Mouse (Mus musculus) heart, adult 2 months (tissue): ENCODE results near the gene Eif3c. TPM values are rescaled to one million over a fixed set of nuclear protein-coding genes. Genes with fewer than 3 reads are reported as not detected.

Experiments used
- DNase-seq, 2 experiments: peaks; one replicate each; pipeline ENCODE4 v3.0.0; 2021
- H3K27ac ChIP-seq: fragments of 200-600 bp; 2 replicates; pipeline ENCODE4 v1.8.1; 2022
- H3K27me3 ChIP-seq: fragments of 200-500 bp; 2 replicates; pipeline ENCODE4 v1.6.1; 2012; ENCODE audit warnings: mild to moderate bottlenecking, low read length, inconsistent platforms, mixed read lengths; ENCODE audit not compliant: control insufficient read depth, insufficient read depth
- H3K36me3 ChIP-seq: fragments of 200-500 bp; 2 replicates; pipeline ENCODE4 v1.6.1; 2012; ENCODE audit warnings: low read length, inconsistent platforms; ENCODE audit not compliant: control insufficient read depth, insufficient read depth
- H3K4me1 ChIP-seq: fragments of 200-500 bp; 2 replicates; pipeline ENCODE4 v1.6.1; 2011; ENCODE audit warnings: low read length; ENCODE audit not compliant: control insufficient read depth, insufficient read depth
- H3K4me3 ChIP-seq: fragments of 200-600 bp; 2 replicates; pipeline ENCODE4 v1.8.1; 2022
- H3K79me2 ChIP-seq: fragments of 200-500 bp; replicated peaks from 2 replicates; pipeline ENCODE4 v1.6.1; 2012; ENCODE audit warnings: mild to moderate bottlenecking, inconsistent platforms, low read length, moderate library complexity, mixed read lengths; ENCODE audit not compliant: control insufficient read depth, insufficient read depth
- H3K9ac ChIP-seq: fragments of 200-500 bp; 2 replicates; pipeline ENCODE4 v1.6.1; 2012; ENCODE audit warnings: low read depth, mild to moderate bottlenecking, control low read depth, inconsistent platforms, low read length, mixed read lengths
- CTCF ChIP-seq: fragments of 200-600 bp; IDR thresholded peaks from 2 replicates; pipeline ENCODE4 v1.8.1; 2022; ENCODE audit warnings: antibody characterized with exemption, mild to moderate bottlenecking, moderate library complexity
- EP300 ChIP-seq: fragments of 200-500 bp; IDR thresholded peaks from 2 replicates; pipeline ENCODE4 v1.6.1; 2011; ENCODE audit warnings: low read depth, low read length, control low read depth; ENCODE audit not compliant: insufficient read depth
- POLR2A ChIP-seq: fragments of 200-500 bp; IDR thresholded peaks from 2 replicates; pipeline ENCODE4 v1.6.1; 2011; ENCODE audit warnings: mild to moderate bottlenecking, low read depth, low read length, control low read depth; ENCODE audit not compliant: insufficient read depth
- WGBS: fragments of 180-500 bp; shearing (Covaris S2); methylation state at CpG from one replicate; pipeline ENCODE4 v1.1.7; 2018; 5-methylcytosine and 5-hydroxymethylcytosine counted together
- intact Hi-C: fragments of 180-260 bp; cut with DNase I; formaldehyde crosslinking; loops from one replicate; pipeline ENCODE4 v1.15.1; 2025
- polyA plus RNA-seq: library from polyadenylated mRNA; depleted of rRNA; stranded (reverse); fragments of >200 nt; gene quantifications from 2 replicates; pipeline ENCODE4 v1.2.3, GENCODE M21; 2012
- total RNA-seq, 2 experiments: library from RNA; stranded (reverse); gene quantifications; 2 replicates each; pipeline ENCODE4 v1.2.3; 2021

Gene Eif3c
- total and polyA plus RNA-seq, 3 experiments = 59.3 to 159 (median 133) TPM

DNA sequence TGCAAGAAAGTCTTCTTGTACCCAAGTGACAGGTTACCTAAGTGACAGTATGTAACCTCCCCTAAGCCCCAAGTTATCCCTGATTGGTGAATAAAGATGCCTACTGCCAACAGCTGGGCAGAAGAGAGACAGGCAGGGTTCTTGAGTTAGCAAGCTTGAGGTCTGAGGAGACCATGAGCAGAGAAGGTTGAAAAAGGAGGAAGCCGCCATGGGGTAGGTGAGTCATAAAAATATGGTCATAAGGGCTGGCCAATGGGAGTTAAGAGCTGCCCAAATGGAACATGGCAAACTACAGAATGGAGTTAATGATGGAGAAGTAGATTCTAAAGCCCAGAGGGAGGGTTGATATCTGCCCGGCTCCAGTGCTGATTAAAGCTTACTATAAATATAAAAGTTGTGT is 20.6 kb downstream of the Eif3c start:
- H3K27me3 ChIP-seq = no peaks in the 10 kb centered on the region
- intact Hi-C loops = no loop called here
- H3K79me2 ChIP-seq = no peaks in the 10 kb centered on the region
- no peak overlapping the region for H3K9ac ChIP-seq
- peak in 1 of 2 experiments; percentile 7 for DNase-seq
- H3K27ac ChIP-seq = no peak overlapping the region
- 71% methylated on average over 2 of the region's 2 CpGs for WGBS
- no peaks in the 10 kb centered on the region; the same call in none of the 2 replicates for H3K36me3 ChIP-seq
- no peak overlapping the region for H3K4me3 ChIP-seq
- no peaks in the 10 kb centered on the region for H3K4me1 ChIP-seq
- no peak for TF ChIP-seq CTCF
- TF ChIP-seq EP300 = no peak
- no peak for TF ChIP-seq POLR2A

DNA sequence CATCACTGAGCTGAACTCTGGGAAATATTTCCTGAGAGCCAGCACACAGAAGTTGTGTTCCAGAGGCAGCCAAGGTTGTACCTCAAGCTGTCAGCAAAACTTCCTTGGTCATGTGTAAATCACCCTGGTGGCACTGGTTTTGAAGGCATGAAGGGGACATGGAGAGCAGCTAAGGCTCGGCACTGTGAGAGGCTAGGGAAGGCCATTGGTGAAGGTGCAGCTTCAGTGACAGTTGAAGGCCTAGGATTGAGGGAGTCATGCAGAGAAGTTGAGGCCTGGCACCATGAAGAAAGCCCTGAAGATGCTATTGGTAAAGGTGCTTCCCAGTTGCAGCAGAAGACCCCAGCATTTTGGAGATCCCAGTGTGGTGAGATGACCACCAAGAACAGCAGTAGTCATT is 24.6 kb downstream of the Eif3c start:
- H3K9ac ChIP-seq = no peak overlapping the region
- no peaks in the 10 kb centered on the region for H3K4me1 ChIP-seq
- no peaks in the 10 kb centered on the region for H3K27me3 ChIP-seq
- H3K79me2 ChIP-seq = no peaks in the 10 kb centered on the region
- DNase-seq = no peak
- H3K36me3 ChIP-seq = no peaks in the 10 kb centered on the region; the same call in 1 of the 2 replicates
- 78% methylated on average over 1 of the region's 1 CpGs for WGBS
- H3K27ac ChIP-seq = no peak overlapping the region
- intact Hi-C loops = no loop called here
- no peak for TF ChIP-seq EP300
- TF ChIP-seq CTCF = no peak
- no peak for TF ChIP-seq POLR2A
- no peak overlapping the region for H3K4me3 ChIP-seq

DNA sequence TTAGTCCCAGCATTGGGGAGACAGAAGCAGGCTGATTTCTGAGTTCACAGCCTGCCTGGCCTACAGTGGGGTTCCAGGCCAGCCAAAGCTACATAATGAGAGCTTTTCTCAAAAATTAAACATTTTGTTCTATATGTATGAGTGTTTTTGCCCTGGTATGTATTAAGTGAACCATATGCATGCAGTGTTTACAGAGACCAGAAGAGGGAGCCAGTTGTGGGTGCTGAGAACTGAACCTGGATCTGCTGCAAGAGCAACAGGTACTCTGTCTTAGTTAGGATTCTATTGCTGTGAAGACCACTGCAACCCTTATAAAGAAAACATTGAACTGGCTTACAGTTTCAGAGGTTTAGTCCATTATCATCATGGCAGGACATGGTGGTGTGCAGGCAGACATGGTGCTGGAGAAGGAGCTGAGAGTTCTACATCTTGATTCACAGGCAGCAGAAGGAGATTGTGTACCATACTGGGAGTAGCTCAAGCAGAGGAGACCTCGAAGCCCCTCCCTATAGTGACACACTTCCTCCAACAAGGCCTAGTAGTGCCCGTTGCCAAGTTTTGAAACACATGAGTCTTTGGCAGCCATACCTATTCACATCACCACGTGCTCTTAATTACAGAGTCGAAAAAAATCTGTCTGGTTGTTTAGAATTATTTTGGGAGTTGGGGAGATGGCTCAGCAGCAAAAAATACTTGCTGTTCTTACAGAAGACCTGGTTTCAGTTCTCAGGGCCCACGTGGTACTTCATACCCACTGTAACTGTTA is 28.2 kb downstream of the Eif3c start:
- no peaks in the 10 kb centered on the region for H3K36me3 ChIP-seq
- TF ChIP-seq EP300 (no peak), POLR2A (no peak), CTCF (peak; percentile 60)
- H3K4me1 ChIP-seq = no peaks in the 10 kb centered on the region
- H3K27ac ChIP-seq = no peak overlapping the region
- WGBS = 40% methylated on average over 5 of the region's 5 CpGs
- intact Hi-C loops = no loop called here
- no peak for DNase-seq
- no peaks in the 10 kb centered on the region for H3K27me3 ChIP-seq
- H3K4me3 ChIP-seq = no peak overlapping the region
- no peak overlapping the region for H3K9ac ChIP-seq
- H3K79me2 ChIP-seq = no peaks in the 10 kb centered on the region

DNA sequence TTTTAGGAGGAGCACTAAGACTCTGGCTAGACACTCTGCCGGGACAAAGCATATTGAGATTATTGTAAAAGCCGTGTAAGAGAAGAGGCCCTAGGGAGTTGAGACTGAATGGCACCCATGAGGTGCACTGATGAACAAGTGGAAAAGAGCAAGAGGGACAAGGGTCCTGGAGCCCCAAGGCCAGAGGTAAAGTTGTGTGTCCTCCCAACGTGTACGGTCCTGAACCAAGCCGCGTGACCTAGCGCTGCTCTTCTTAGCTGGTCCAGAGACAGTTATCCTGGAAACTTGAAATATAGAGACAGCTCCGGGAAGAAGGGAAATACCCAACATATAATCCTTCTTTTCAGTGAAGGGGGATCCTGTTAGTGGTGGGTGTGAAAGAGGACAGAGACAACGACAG is 29.7 kb downstream of the Eif3c start:
- H3K36me3 ChIP-seq = no peaks in the 10 kb centered on the region
- intact Hi-C loops = no loop called here
- no peak overlapping the region for H3K4me3 ChIP-seq
- H3K4me1 ChIP-seq = no peaks in the 10 kb centered on the region
- H3K27ac ChIP-seq = no peak overlapping the region
- 63% methylated on average over 9 of the region's 9 CpGs for WGBS
- DNase-seq = no peak
- H3K9ac ChIP-seq = no peak overlapping the region
- H3K27me3 ChIP-seq = no peaks in the 10 kb centered on the region
- TF ChIP-seq CTCF (no peak), EP300 (no peak), POLR2A (no peak)
- no peaks in the 10 kb centered on the region for H3K79me2 ChIP-seq

DNA sequence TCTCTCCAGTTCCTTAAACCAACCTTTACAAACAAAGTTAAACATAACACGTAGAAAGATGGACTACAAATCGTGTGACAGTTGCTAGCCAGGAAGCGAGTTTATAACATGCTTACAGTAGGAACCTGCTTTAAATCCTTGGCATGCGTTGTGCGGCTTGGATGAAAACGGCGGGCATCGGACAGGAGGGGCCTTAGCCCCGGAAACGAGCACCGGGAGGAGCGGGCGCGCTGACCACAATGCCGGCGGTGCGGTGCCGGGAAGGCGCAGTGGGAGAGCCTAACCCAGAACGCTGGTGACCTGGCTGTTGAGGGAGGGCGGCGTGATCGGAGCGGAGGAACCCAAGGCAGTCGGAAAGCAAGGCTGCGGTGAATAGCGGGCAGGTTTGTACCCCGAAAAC is 30.4 kb downstream of the Eif3c start:
- peak overlapping the region; percentile 48 for H3K9ac ChIP-seq
- H3K4me3 ChIP-seq = peak overlapping the region; percentile 29; the same call in 1 of the 2 replicates
- no peaks in the 10 kb centered on the region for H3K27me3 ChIP-seq
- no peak for TF ChIP-seq CTCF
- no peak for TF ChIP-seq POLR2A
- TF ChIP-seq EP300 = no peak
- H3K79me2 ChIP-seq = no peaks in the 10 kb centered on the region
- WGBS = 2% methylated on average over 28 of the region's 28 CpGs
- H3K36me3 ChIP-seq = no peaks in the 10 kb centered on the region
- no peak for DNase-seq
- no peaks in the 10 kb centered on the region for H3K4me1 ChIP-seq
- intact Hi-C loops = no loop called here
- H3K27ac ChIP-seq = no peak overlapping the region

DNA sequence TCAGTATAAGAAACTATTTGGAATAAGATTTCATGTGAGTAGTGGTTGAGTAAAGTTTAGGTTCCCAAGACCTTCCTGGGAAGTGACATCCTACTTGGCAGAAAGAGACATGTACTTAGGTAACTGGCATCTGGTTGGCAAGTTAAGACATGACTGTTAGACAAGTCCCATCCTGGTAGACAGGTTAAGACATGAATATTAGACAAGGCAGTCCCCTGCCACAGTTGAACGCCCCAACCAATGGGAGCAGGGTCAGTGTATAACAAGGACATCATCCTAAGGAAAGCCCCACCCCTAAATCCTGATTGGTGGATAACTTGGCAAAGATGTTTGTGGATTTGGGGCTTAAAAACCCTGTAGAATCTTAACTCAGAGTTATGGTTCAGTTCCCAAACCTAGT is 32.8 kb downstream of the Eif3c start:
- WGBS = 73% methylated on average over 1 of the region's 1 CpGs
- no peaks in the 10 kb centered on the region for H3K27me3 ChIP-seq
- H3K36me3 ChIP-seq = no peaks in the 10 kb centered on the region
- H3K27ac ChIP-seq = no peak overlapping the region
- TF ChIP-seq EP300 = no peak
- no peak for DNase-seq
- intact Hi-C loops = no loop called here
- H3K79me2 ChIP-seq = no peaks in the 10 kb centered on the region
- H3K4me3 ChIP-seq = no peak overlapping the region
- H3K9ac ChIP-seq = no peak overlapping the region
- no peaks in the 10 kb centered on the region for H3K4me1 ChIP-seq
